Mouse (Mus musculus) stomach, embryonic 16.5 days (tissue): ENCODE results near the gene Rtl9. TPM values are rescaled to one million over a fixed set of nuclear protein-coding genes. Genes with fewer than 3 reads are reported as not detected.

Experiments
- ATAC-seq: fragments of 200-750 bp; cut with Nextera tagmentation; 2 replicates; pipeline ENCODE4 v1.8.0; 2017; ENCODE audit warnings: moderate number of reproducible peaks, moderate TSS enrichment; ENCODE audit not compliant: insufficient read depth, low FRiP score
- H3K27ac ChIP-seq: fragments of 300-500 bp; sonication (generic); 2 replicates; pipeline ENCODE4 v1.5.1; 2014; ENCODE audit warnings: low read length
- H3K27me3 ChIP-seq: fragments of 300-500 bp; sonication (generic); 2 replicates; pipeline ENCODE4 v1.6.1; 2014; ENCODE audit warnings: low read length, control low read depth, mixed read lengths; ENCODE audit not compliant: control insufficient read depth, insufficient read depth
- H3K36me3 ChIP-seq: fragments of 300-500 bp; sonication (generic); 2 replicates; pipeline ENCODE4 v1.6.1; 2014; ENCODE audit warnings: low read length; ENCODE audit not compliant: control insufficient read depth, insufficient read depth
- H3K4me1 ChIP-seq: fragments of 300-500 bp; sonication (generic); 2 replicates; pipeline ENCODE4 v1.6.1; 2014; ENCODE audit warnings: low read length, control low read depth, mixed read lengths; ENCODE audit not compliant: control insufficient read depth, insufficient read depth
- H3K4me2 ChIP-seq: fragments of 300-500 bp; sonication (generic); 2 replicates; pipeline ENCODE4 v1.6.1; 2014; ENCODE audit warnings: low read depth, low read length, mixed read lengths
- H3K4me3 ChIP-seq: fragments of 300-500 bp; sonication (generic); replicated peaks from 2 replicates; pipeline ENCODE4 v1.5.1; 2014; ENCODE audit warnings: mild to moderate bottlenecking, low read length
- H3K9ac ChIP-seq: fragments of 300-500 bp; sonication (generic); 2 replicates; pipeline ENCODE4 v1.6.1; 2014; ENCODE audit warnings: low read length
- H3K9me3 ChIP-seq: fragments of 300-500 bp; sonication (generic); replicated peaks from 2 replicates; pipeline ENCODE4 v1.6.1; 2016; ENCODE audit warnings: low read length, control low read depth; ENCODE audit not compliant: control insufficient read depth
- WGBS: fragments of 180-500 bp; shearing (Covaris S2); extraction: QIAGEN DNeasy Blood & Tissue Kit; methylation state at CpG from one replicate; pipeline ENCODE4 v1.1.7; 2014; 5-methylcytosine and 5-hydroxymethylcytosine counted together
- polyA plus RNA-seq: library from polyadenylated mRNA; unstranded; fragments of >200 nt; fragmentation: Nextera tagmentation; extraction: Ambion mirVana; gene quantifications from 2 replicates; pipeline ENCODE4 v1.2.1, GENCODE M21; 2015

Rtl9 gene
- 1.0 and 1.1 TPM in 2 replicates for polyA plus RNA-seq

DNA sequence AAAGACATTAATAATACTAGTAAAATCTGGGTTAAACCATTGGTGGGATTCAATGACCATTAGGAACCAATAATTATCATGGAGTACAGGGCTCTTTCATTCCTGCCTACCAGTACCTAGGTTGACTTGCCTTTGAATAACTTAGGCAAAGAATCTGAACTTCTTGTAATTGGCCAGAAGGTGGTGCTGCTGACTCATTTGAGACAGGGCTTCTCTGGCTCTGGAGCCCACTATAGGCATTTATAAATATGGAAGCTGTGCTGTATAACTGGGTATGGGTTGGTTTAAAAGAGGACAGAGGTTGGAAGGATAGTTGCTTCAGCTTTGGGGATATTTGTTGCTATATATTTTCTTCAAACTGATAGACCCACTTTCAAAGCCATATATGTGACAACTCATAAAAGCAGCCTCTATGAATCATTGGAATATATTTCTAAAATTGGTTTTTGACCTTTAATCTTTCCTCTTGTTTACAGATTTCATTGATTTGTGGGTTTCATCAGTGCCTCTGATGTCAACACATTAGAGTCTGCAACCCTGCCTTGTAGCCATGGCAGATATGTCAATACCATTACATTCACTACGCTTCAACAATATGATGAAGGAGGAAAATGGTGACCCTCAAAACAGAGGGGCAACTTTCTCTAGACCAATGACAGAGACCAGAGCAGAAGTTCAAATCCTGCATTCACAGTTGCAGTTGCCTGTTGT is at the start of gene Rtl9:
Gene Rtl9, plus strand, starts transcription at position 551 of the 711 bp plus-strand sequence.
- ATAC-seq, result no peak
- H3K27ac ChIP-seq, result no peak within 1 kb of the TSS
- H3K9me3 ChIP-seq, result no peaks in the 10 kb centered on the region
- 93% methylated on average over 1 of the region's 1 CpGs for WGBS
- no peaks in the 10 kb centered on the region; the same call in 1 of the 2 replicates for H3K27me3 ChIP-seq
- H3K4me1 ChIP-seq, result no peaks in the 10 kb centered on the region
- no peak within 1 kb of the TSS for H3K9ac ChIP-seq
- no peaks in the 10 kb centered on the region for H3K36me3 ChIP-seq
- H3K4me3 ChIP-seq, result no peak within 1 kb of the TSS
- no peak within 1 kb of the TSS for H3K4me2 ChIP-seq

DNA sequence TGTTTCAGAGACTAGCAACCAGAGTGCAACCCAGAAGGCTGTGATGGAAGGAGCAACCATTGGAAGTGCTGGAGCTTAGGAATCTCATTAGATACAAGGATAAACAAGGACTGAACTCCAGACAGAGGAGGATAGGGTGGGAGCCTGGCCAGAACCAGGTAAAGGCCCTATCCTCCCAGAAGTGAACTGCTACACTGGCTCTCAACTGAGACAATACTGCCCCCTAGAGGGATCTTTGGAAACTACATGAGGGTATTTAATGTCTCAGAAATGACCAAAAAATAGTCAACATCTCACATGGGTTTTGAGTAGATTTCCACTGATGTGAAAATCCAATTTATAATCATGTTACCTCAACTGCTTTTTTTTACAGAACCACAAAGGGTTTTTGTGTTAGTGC is 47.9 kb upstream of the Rtl9 start:
- no peaks in the 10 kb centered on the region for H3K4me1 ChIP-seq
- no peak overlapping the region for H3K27ac ChIP-seq
- no peak overlapping the region for H3K4me2 ChIP-seq
- H3K4me3 ChIP-seq, result no peak overlapping the region
- H3K36me3 ChIP-seq, result no peaks in the 10 kb centered on the region
- H3K9me3 ChIP-seq, result no peaks in the 10 kb centered on the region
- ATAC-seq, result no peak
- no peak overlapping the region for H3K9ac ChIP-seq
- H3K27me3 ChIP-seq, result peaks cover 4% of the 10 kb centered on the region; the same call in 1 of the 2 replicates

- no peaks in the 10 kb centered on the region for H3K36me3 ChIP-seq
- no peak for ATAC-seq
- H3K4me3 ChIP-seq, result no peak overlapping the region
- no peak overlapping the region for H3K27ac ChIP-seq
- H3K4me2 ChIP-seq, result no peak overlapping the region
- 68% methylated on average over 4 of the region's 4 CpGs for WGBS
- no peaks in the 10 kb centered on the region for H3K9me3 ChIP-seq
- no peak overlapping the region for H3K9ac ChIP-seq
- no peaks in the 10 kb centered on the region for H3K4me1 ChIP-seq
- H3K27me3 ChIP-seq, result peaks cover 4% of the 10 kb centered on the region; the same call in 1 of the 2 replicates
Observed at GRCm38 (mm10) chrX:143051921-143052320, 47.5 kb upstream of the Rtl9 start.

- Histone ChIP-seq H3K4me2 (peak overlapping the region; percentile 43; the same call in 1 of the 2 replicates), H3K27ac (no peak overlapping the region), H3K36me3 (no peaks in the 10 kb centered on the region), H3K4me3 (peak overlapping the region; percentile 23; the same call in 1 of the 2 replicates), H3K9ac (peak overlapping the region; percentile 52; the same call in 1 of the 2 replicates), H3K4me1 (peaks cover 4% of the 10 kb centered on the region; the same call in 1 of the 2 replicates), H3K9me3 (no peaks in the 10 kb centered on the region), H3K27me3 (peaks cover 4% of the 10 kb centered on the region; the same call in 1 of the 2 replicates)
- WGBS, result 9% methylated on average over 12 of the region's 12 CpGs
- peak; percentile 65; the same call in 1 of the 2 replicates for ATAC-seq
Observed at GRCm38 (mm10) chrX:143058829-143059228, 40.6 kb upstream of the Rtl9 start.

DNA sequence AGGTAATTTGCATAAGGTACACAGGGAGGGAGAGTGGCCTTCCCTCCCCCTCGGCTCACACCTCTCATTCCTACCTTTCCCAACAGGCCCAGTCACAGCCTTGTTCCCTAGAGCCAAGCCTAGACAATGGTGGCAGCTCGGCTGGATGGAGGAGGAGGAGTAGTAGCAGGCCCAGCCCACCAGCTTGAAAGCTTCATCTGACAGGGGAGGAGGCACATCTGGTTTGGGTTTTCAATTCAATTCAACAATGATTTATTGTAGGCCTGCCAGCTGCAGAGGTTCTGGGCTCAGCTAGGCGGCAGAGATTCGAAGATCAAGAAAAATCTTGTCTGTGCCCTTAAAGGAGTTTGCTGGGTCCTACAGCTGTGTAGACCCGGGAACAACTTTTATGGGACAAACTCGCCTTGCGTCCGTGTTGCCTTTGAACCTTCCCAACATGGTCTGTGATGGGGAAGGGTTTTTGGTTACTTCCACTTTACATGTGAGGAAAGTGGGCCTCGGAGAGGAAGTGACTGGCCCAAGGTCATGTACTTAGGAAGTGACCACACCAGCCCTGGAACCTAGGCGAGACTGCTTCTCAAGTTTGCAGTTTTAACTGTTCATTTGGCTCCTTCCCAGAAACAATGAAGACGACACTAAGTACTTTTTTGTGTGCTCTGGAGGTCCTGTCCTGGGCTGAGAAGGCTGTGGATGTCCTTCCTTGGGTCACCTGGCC is 36.6 kb upstream of the Rtl9 start:
- Histone ChIP-seq H3K9me3 (no peaks in the 10 kb centered on the region), H3K36me3 (no peaks in the 10 kb centered on the region), H3K27me3 (peaks cover 4% of the 10 kb centered on the region; the same call in 1 of the 2 replicates), H3K4me2 (no peak overlapping the region), H3K27ac (peak overlapping the region; percentile 76), H3K9ac (no peak overlapping the region), H3K4me3 (no peak overlapping the region), H3K4me1 (peaks cover 12% of the 10 kb centered on the region; the same call in 1 of the 2 replicates)
- ATAC-seq, result no peak
- 57% methylated on average over 11 of the region's 11 CpGs for WGBS

DNA sequence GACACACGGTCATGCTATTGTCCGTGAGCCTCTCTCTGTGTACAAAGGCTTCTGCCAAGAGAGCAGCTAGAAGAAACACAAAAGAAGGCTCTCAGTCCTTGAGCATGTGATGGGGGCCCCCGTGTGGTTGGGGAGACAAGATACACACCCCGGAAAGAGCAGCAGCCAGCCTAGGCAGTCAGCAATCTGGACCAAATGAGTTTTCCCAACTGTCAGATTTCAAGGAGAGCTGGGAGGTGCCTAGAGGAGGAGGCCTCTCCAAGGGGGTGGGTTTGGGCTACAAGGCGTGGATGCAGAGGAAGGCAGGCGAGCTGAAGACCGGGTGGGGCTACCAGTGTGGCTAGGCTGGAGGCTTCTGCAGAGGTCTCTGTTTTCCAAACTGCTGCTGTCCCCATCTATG is 35.6 kb upstream of the Rtl9 start:
- no peaks in the 10 kb centered on the region for H3K36me3 ChIP-seq
- peaks cover 12% of the 10 kb centered on the region; the same call in 1 of the 2 replicates for H3K4me1 ChIP-seq
- no peak overlapping the region for H3K4me3 ChIP-seq
- 38% methylated on average over 7 of the region's 7 CpGs for WGBS
- ATAC-seq, result peak; percentile 51; the same call in 1 of the 2 replicates
- no peak overlapping the region for H3K9ac ChIP-seq
- H3K27me3 ChIP-seq, result peaks cover 4% of the 10 kb centered on the region; the same call in 1 of the 2 replicates
- no peak overlapping the region for H3K4me2 ChIP-seq
- H3K9me3 ChIP-seq, result no peaks in the 10 kb centered on the region
- peak overlapping the region; percentile 76 for H3K27ac ChIP-seq

GRCm38 (mm10) chrX:143064288-143064687 is 35.1 kb upstream of the Rtl9 start:
- no peaks in the 10 kb centered on the region for H3K36me3 ChIP-seq
- peak; percentile 74; the same call in 1 of the 2 replicates for ATAC-seq
- WGBS, result 48% methylated on average over 9 of the region's 9 CpGs
- H3K4me3 ChIP-seq, result no peak overlapping the region
- H3K9me3 ChIP-seq, result no peaks in the 10 kb centered on the region
- peaks cover 4% of the 10 kb centered on the region; the same call in 1 of the 2 replicates for H3K27me3 ChIP-seq
- H3K9ac ChIP-seq, result no peak overlapping the region
- H3K4me1 ChIP-seq, result peaks cover 12% of the 10 kb centered on the region; the same call in 1 of the 2 replicates
- peak overlapping the region; percentile 76 for H3K27ac ChIP-seq
- H3K4me2 ChIP-seq, result no peak overlapping the region

- no peaks in the 10 kb centered on the region for H3K36me3 ChIP-seq
- WGBS, result 42% methylated on average over 17 of the region's 17 CpGs
- no peak overlapping the region for H3K9ac ChIP-seq
- 0 out of 2 replicates have a peak, but pooled peaks have one; percentile 9 for ATAC-seq
- no peaks in the 10 kb centered on the region for H3K9me3 ChIP-seq
- no peak overlapping the region for H3K4me3 ChIP-seq
- H3K27me3 ChIP-seq, result no peaks in the 10 kb centered on the region; the same call in 1 of the 2 replicates
- no peak overlapping the region for H3K4me2 ChIP-seq
- peaks cover 12% of the 10 kb centered on the region; the same call in 1 of the 2 replicates for H3K4me1 ChIP-seq
- H3K27ac ChIP-seq, result peak overlapping the region; percentile 30; the same call in 1 of the 2 replicates
Observed at GRCm38 (mm10) chrX:143066320-143067114, 32.9 kb upstream of the Rtl9 start.
